Mouse (Mus musculus): ENCODE measurements around the gene Rtkn. TPM values are rescaled to one million over a fixed set of nuclear protein-coding genes. Genes with fewer than 3 reads are reported as not detected.
A peak's percentile ranks its signal among the peaks of the same experiment; 100 is the strongest.

Rtkn gene
- total RNA-seq, 2 experiments from 2014 or later: 31.0 to 34.6 TPM

DNA sequence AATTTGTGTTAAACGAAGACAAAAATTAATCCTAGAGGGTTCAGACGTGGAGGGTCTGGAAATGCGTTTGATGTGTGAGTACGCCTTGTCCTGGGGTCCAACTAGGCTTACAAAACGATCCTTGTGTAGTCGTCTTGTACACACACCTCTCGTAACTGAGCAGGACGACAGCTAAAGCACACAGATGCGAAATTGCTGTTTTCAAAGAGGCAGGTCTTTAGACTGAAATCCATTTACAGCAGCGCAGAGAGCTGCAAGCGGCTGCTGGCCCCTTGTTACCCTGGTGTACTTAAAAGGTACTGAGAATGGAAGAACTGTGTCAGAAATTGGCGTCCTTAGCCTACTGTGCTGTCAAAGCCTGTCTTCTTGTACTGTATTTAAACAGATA is 31.0 kb downstream of the Rtkn start:
- no peak for DNase-seq (ENCODE audit: low spot score in 2 of 2)

DNA sequence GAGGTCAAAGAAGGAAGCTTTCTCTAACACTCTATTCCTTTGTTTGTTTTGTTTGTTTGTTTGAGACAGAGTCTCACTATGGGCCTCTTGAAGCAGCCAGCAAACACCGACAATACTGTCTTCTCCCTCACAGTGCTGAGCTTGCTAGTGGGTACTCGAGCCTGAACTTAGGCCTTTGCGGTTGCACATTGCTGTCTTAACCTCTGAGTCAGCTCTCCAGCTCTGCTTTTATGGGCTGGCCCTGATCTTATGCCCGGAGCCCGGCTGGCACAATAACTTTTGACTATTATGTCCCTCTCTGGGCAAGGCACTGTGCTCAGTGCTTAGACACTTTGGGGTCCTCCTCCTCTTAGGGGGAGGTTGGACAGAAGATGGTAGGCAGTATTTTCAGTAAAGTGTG is 34.6 kb downstream of the Rtkn start:
- no peak for DNase-seq (ENCODE audit: low spot score in 2 of 2)

DNA sequence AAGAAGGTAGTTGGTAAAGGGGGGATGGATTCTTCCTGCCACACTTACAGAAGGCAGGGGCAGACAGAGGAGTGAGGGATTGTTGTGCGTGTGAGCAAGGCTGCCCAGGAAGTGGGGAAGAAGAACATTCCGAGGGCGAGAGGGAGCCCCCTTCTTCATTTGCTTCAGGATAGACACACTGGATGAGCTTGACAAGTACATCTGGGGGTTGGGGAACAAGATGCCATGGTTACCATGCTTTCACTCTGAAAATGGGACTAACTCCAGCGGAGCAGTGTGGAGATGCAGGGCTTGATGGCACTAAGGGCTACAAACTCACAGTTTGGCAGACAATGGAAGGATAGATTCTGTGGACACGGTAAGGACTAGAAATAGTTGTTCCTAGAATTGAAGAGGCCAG is 35.8 kb downstream of the Rtkn start:
- DNase-seq (ENCODE audit: low spot score in 2 of 2): no peak

DNA sequence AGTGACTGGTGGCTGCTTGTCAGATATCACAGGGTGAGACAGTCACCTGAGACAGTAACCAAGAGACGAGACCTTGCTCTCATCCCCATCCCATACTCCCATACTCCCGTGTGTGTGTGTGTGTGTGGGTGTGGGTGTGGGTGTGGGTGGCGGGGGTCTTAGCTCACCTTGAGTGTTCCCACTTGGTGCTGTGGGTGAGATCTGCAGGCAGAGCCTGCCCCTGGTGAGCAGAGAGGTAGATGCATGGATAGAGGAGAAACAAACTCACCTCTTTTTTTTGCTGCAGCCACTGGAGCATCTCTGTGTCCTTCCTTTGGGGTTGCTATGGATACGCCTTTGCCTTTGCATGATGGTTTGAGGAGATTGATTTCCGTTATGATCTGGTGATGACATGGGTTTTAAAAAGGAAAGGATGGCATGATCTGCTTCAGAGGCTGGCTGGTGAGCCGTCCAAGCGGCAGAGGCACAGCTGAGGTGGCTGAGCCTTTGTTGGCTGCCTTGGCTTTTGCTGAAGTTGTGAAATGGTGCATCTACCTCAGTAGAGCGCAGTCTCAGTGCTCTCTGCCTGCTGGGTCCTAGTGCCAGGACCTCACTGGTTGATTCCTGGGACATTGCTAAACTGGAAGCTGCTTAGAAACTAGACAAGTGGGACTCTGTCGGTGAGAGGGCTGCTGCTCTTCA is 37.1 kb downstream of the Rtkn start:
- DNase-seq (ENCODE audit: low spot score in 2 of 2): no peak

DNA sequence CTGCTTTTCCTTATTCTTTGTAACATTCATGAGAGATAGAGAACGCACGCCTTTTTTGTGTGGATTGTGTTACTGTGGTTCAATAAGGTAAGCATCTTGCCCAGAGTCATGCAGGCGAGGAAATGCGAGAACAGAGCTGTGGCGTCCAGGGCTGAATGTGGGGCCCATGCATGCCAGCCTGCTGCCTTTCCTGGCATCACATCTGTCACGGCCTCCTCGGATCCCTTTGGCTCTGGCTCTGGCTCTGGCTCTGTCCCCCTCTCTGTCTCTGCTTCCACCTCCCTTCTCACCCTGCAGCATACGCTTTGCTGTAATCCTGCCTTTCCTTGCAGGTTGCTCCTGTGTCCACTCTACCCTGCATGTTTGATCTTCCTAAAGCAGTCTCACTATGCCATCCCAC is 40.7 kb downstream of the Rtkn start:
- DNase-seq (ENCODE audit: low spot score in 2 of 2): no peak

DNA sequence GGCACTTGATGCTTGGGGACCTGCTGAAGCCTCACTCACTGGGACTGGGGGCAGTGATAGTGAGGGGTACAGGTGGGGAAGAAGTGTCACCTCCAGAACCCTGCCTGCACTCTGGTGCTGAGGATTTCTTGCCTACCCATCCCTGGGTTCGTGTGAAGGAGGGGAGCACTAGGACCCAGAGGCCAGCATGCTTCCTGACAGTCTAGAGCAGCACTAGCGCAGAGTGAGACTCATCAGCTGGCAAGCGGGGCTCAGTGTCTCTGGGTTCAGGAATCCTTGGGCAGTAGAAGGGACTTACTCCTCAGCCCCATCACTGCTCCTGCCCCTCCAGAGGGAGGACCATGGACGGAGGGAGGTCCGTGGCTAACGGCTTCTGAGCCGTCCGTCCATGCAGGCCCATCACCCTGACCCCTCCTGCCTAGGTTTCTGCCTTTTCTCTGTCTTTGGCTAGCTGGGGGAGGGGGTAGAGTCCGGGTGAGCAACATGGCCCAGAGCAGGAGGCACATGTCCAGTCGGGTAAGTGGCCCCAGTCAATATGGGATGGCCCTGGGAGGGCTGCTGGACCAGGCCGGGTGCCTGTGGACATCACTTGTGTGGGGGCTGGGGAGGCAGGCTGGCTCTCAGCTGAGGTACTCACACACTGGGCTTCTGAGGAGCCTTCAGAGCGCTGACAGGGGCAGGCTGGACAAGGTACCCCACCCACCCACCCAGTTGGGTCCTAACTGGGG is 44.3 kb downstream of the Rtkn start:
- DNase-seq (ENCODE audit: low spot score in 2 of 2): no peak

DNA sequence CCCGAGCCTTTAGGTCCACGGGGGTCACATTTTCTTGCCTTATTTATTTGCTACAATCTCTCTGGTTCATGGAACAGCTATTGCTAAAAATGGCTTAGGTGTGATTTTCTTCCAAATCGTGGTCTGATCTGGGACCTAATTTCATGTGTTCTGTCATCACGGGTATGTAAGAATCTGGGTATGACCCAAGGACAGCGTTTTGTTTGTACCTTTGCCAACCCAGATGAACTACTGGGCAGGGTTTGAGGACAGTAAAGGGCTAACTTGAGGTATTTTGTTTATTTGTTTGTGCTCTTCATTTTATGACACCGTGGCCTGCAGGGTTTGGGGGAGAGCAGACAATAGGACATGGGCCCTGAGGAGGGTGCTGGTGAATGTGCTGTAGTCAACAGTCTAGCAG is 45.3 kb downstream of the Rtkn start:
- DNase-seq (ENCODE audit: low spot score in 2 of 2): no peak

DNA sequence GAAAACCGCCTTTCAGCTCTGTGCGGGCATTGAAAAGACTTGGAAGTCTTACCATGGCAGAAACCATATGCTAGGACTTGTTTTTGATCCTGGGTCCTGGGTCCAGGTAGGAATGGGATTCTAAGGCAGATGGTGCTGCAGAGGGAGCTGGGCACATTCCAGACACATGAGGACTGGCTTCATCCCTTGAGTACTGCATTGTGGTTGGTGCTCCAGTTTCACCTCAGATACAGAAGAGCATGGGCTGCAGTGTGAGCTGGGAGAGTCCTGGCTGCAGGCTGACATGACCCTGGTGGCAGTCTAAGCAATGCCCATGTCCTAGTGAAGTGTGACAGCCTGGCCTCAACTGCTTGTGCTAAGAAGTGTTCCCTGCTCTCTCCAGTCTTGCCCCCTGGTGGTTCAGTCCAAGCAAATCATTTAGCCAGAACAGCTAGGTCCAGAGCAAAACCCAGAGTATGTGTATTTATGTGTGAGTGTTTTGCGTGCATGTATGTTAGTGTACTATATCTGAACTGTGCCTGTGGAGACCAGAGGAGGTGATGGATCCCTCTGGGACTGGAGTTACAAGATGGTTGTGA is 49.7 kb downstream of the Rtkn start:
- DNase-seq (ENCODE audit: low spot score in 2 of 2): no peak

DNA sequence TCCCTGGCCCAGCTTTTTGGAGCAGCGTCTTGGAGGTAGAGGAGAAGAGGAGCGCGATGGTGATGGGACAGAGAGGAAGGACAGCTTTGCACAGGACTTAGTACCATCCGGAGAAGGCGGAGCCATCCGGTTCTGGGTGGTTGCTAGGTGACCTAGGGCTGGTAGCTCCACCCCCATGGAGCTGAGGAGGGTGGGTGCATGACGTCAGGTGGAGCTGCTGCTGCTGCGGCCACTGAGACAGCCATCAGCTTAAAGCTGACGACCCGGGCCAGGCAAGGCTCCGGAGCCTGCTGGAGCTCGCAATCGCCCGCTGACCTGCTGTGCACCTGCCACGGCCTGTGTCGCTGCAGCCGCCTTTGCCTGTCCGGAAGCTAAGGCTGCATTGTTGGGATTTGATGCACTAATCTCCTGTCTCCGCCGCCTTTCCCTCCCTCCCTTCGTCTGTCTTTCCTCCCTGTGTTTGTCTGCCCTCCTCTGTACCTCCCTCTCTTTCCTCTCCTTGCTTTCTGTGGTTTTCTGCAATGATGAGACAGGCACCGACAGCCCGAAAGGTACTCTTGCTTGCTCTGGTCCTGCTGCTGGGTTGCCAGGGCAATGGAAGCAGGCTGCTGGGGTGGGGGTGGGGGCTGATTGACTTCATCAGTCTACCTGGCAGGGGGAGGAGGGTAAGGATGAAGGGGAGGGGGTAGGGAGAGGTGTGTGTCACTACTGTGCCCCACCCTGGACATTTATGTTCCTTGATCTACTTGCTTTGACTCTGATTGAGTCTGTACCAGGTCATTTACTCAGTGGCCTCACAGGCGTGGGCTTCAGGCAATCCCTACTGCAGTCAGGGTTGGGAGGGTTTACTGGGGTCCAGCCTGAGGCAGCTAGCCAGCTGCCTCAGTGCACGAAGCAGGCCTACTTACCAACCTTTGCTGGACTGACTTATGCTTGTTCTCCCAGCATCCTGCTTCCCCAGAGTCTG is 50.9 kb downstream of the Rtkn start:
- peak in 1 of 2 experiments; percentile 56 for DNase-seq (ENCODE audit: low spot score in 2 of 2)

DNA sequence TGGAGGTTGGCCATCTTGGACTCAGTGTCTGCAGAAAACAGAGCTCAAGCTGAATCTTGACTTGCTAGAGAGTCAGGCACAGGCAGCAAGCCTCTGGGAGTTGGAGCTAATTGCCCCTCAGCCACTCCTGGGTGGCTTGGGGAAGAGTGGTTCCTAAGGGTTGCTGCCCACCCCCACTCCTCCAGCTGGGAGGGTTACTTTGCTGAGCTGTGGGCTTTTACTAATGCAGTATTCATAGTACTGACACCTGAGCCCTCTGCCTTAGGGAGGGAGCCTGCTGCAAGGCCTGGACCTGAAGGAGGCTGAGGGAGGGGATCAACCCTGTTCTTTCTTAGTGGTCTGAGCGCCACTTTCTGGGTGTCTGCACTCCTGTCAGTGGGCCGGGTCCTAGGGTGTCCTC is 51.7 kb downstream of the Rtkn start:
- DNase-seq (ENCODE audit: low spot score in 2 of 2): no peak

DNA sequence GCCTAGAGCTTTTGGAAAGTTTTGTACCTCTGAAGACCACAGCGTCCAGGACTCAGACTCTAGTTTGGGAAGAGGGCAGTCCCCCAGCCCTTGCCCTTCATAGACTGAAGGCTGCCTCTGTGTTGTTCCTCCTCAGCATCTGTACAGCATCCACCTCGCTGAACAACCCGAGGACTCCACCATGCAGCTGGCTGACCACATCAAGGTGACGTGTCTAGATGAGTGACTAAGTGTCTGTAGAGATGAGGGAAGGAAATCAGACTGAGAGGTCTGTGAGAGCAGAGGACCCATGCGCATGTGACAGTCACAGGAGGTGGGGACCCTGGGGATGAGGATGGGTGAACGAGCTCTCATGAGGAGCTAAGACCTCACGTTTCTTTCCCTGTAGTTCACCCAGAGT is 58.3 kb downstream of the Rtkn start:
- no peak for DNase-seq (ENCODE audit: low spot score in 2 of 2)

DNA sequence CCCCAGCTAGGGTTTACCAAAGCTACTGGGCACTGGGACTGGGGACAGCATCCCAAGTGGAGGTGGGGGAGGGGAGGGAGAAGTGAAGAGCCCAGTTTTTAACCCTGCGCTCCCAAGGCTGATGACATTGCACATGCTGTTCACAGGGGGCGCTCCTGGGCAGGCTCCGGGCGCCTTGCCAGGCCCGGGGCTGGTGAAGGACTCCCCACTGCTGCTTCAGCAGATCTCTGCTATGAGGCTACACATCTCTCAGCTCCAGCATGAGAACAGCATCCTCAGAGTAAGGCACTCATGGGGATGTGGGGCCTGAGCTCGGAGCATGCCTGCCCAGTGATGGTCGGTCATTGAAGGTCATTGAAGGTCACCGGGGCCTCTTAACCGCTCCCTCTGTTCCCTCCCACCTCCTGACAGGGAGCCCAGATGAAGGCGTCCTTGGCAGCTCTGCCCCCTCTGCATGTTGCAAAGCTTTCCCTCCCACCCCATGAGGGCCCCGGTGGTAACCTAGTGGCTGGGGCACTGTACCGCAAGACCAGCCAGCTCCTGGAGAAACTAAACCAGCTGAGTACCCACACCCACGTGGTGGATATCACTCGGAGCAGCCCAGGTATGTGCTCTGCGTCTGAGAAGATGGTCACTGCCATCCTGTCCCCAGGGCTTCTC is 62.2 kb downstream of the Rtkn start:
- no peak for DNase-seq (ENCODE audit: low spot score in 2 of 2)

Small RNA genes within 50 kb of the gene (microRNA-seq; reads per million reads assigned to microRNA genes)
- gene Mir3470a: not detected

Other genes with a start within 250 kb of the Rtkn start
- 1 to 10 TPM in 1 of 2 experiments, under 1 TPM in 1; 0.78 to 1.0 TPM for gene Sema4f, start 195.7 kb upstream of the Rtkn start, total RNA-seq (2021)
- gene M1ap, start 188.6 kb upstream of the Rtkn start, total RNA-seq (2021): under 1 TPM in 1 of 2 experiments, not detected in 1; 0.88 TPM
- gene Dok1, start 102.0 kb upstream of the Rtkn start, total RNA-seq (2021): 10 to 100 TPM in 1 of 2 experiments, 1 to 10 TPM in 1; 9.1 to 10.4 TPM
- gene Loxl3, start 101.3 kb upstream of the Rtkn start, total RNA-seq (2021): 10 to 100 TPM; 15.4 to 17.3 TPM
- gene Aup1, start 80.9 kb upstream of the Rtkn start, total RNA-seq (2021): 10 to 100 TPM; 75.5 to 86.3 TPM
- 10 to 100 TPM; 30.1 to 33.5 TPM for gene Htra2, start 80.2 kb upstream of the Rtkn start, total RNA-seq (2021)
- gene Dqx1, start 77.6 kb upstream of the Rtkn start, total RNA-seq (2021): 1 to 10 TPM in 1 of 2 experiments, under 1 TPM in 1; 0.70 to 1.1 TPM
- gene Tlx2, start 65.2 kb upstream of the Rtkn start, total RNA-seq (2021): not detected
- gene Pcgf1, start 57.6 kb upstream of the Rtkn start, total RNA-seq (2021): 10 to 100 TPM in 1 of 2 experiments, 1 to 10 TPM in 1; 9.4 to 11.3 TPM
- gene Lbx2, start 49.1 kb upstream of the Rtkn start, total RNA-seq (2021): not detected
- 1 to 10 TPM; 2.5 to 2.8 TPM for gene Ccdc142, start 33.9 kb upstream of the Rtkn start, total RNA-seq (2021)
- gene Gm42688, start 33.8 kb upstream of the Rtkn start, total RNA-seq (2021): 1 to 10 TPM; 2.2 to 2.7 TPM
- gene Mrpl53, start 26.4 kb upstream of the Rtkn start, total RNA-seq (2021): 100 to 1,000 TPM in 1 of 2 experiments, 10 to 100 TPM in 1; 79.5 to 100 TPM
- gene Mogs, start 20.0 kb upstream of the Rtkn start, total RNA-seq (2021): 10 to 100 TPM; 20.0 to 21.9 TPM
- 10 to 100 TPM; 52.7 to 62.3 TPM for gene Wbp1, start 13.9 kb upstream of the Rtkn start, total RNA-seq (2021)
- gene Ino80b, start 10.0 kb upstream of the Rtkn start, total RNA-seq (2021): 10 to 100 TPM; 18.6 to 20.6 TPM
- 1 to 10 TPM; 1.9 to 2.5 TPM for gene Wdr54, start 20.9 kb downstream of the Rtkn start, total RNA-seq (2021)
- not detected for gene 1700003E16Rik, start 20.9 kb downstream of the Rtkn start, total RNA-seq (2021)
- gene Dctn1, start 30.5 kb downstream of the Rtkn start, total RNA-seq (2021): 100 to 1,000 TPM; 140 to 149 TPM
- gene Slc4a5, start 84.4 kb downstream of the Rtkn start, total RNA-seq (2021): under 1 TPM in 1 of 2 experiments, not detected in 1; 0.07 TPM
- gene Mthfd2, start 190.4 kb downstream of the Rtkn start, total RNA-seq (2021): 10 to 100 TPM in 1 of 2 experiments, 1 to 10 TPM in 1; 7.5 to 10.6 TPM
- gene Mob1a, start 190.6 kb downstream of the Rtkn start, total RNA-seq (2021): 10 to 100 TPM; 36.6 to 42.8 TPM
- 100 to 1,000 TPM; 118 to 137 TPM for gene Bola3, start 213.7 kb downstream of the Rtkn start, total RNA-seq (2021)